Mouse (Mus musculus): Measurements from ENCODE around the gene Pomgnt2. TPM values are rescaled to one million over a fixed set of nuclear protein-coding genes. Genes with fewer than 3 reads are reported as not detected.
"Not testable (repeated sequence)": the region's sequence is repeated elsewhere in the genome, so short reads cannot be mapped to it uniquely, and the experiment has no call there.

The Pomgnt2 gene
- not detected in 2 replicates for total RNA-seq (2017)

DNA sequence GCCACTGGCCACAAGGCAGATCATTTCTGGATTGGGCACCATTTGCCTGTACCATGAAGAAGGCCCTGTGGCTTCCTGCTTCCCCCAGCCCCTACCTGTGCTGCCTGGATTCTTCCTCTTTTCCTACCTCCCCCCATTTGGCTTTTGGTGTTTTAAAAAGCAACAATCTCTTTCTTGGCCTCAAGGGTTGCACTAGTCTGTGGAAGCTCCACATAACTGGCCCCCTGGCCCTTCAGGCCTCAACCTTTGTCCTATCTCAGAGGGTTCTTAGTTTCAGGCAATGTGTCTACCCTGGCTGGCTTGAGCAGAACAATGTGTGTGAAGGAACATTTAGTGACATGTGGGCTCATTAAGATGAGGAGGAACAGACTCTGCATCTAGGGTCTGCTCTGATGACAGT is at the start of gene Pomgnt2:
Gene Pomgnt2 (minus strand): TSS at position 101 of the 400 bp plus-strand sequence.
- no peak for ATAC-seq (ENCODE audit: extremely low read depth, insufficient number of reproducible peaks, low FRiP score, poor library complexity, severe bottlenecking)

DNA sequence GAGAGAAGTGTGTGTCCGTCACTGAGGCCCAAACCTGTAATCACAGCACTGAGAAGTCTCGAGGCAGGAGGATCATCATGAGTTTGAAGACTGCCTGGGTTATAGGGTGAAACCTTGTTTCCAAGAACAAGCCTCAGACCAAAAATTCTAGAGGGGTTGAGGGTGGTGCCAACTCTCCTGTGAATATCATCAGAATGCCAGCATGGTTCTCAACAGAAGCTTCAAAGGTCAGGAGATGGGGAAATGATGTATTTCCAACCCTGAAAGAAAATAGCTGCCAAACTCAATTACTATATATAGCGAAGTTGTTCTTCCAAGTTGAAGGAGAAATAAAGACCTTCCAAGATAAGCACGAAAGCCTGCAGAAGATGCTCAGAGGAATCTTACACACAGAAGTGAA is 42.9 kb upstream of the Pomgnt2 start:
- ATAC-seq (ENCODE audit: extremely low read depth, insufficient number of reproducible peaks, low FRiP score, poor library complexity, severe bottlenecking), result no peak

DNA sequence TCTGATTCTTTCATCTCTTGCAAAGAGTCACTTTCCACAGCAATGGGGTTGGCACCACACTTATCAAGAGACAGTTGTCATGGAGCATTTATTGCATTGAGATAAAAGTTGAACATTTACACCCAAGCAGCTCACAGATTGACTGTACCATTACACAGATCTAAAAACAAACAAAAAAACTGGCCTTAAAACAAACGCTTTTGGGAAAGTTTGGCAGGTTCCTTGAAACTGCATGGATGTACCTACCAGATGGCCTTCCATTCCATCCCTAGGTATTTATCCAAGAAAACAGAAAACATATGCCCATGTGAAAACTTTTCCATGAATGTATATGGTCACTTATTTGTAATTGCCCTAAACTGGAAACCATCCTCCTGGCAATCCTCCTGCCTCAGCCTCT is 41.7 kb upstream of the Pomgnt2 start:
- ATAC-seq (ENCODE audit: extremely low read depth, insufficient number of reproducible peaks, low FRiP score, poor library complexity, severe bottlenecking), result no peak

- no peak for ATAC-seq (ENCODE audit: extremely low read depth, insufficient number of reproducible peaks, low FRiP score, poor library complexity, severe bottlenecking)
Observed at GRCm38 (mm10) chr9:122036496-122037054, 39.7 kb upstream of the Pomgnt2 start.

DNA sequence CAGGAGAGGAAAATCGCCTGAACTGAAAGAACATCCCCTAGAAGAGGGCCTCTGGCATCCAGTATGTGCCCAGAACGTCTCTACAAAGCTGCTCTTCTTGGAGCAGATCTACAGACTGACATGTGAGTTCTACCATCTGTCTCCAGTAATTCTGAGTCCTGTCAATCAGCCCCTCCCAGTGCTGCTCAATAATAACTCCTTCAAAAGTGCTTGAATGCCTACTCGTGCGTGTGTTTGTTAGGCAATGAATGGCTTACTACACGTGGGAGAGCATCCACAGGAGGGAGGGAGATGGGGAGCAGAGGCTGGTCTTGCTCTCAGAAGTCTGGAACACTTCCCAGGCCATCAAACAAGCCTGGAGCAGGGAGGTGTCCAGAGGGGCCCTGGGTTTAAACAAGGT is 38.9 kb upstream of the Pomgnt2 start:
- no peak for ATAC-seq (ENCODE audit: extremely low read depth, insufficient number of reproducible peaks, low FRiP score, poor library complexity, severe bottlenecking)

GRCm38 (mm10) chr9:122034949-122035348 is 38.0 kb upstream of the Pomgnt2 start:
- no peak for ATAC-seq (ENCODE audit: extremely low read depth, insufficient number of reproducible peaks, low FRiP score, poor library complexity, severe bottlenecking)

DNA sequence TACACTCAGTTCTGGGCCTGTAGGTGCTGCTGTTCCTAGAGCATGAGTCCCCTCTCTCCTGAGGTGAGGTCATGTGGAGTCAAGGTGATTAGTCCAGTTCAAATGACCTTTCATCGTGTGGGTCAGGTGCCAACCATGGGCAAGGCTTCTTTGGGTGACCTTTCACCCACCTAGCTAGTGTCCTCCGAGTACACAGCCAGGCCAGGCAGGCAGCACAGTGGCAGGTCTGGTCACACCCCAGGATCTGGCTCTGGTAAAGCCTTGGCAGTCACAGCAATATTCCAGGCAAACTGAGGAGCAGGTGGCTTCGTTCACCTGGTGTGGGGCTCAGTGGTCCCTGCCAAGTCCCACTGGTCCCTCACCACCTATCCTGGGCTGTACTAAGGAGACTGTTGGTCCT is 35.2 kb upstream of the Pomgnt2 start:
- ATAC-seq (ENCODE audit: extremely low read depth, insufficient number of reproducible peaks, low FRiP score, poor library complexity, severe bottlenecking), result no peak

DNA sequence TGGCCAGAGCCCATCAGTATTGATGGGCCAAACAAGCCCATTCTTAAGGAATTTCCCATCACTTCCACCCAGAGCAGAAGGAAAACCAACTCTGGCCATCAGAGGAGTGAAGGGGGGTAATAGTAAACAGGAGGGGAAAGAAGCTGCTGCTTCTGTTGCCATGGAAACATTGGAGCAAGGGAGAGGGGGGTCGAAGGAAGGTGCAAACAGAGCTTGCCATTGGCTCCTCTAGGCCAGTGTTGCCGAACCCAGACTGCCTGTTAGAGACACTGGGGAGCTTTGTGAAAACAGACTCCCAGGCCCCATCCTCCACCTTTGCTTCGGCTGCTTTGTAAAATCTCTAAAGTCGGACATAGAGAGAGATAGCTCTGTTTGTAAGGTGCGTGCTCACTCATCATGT is 33.8 kb upstream of the Pomgnt2 start:
- no peak for ATAC-seq (ENCODE audit: extremely low read depth, insufficient number of reproducible peaks, low FRiP score, poor library complexity, severe bottlenecking)

DNA sequence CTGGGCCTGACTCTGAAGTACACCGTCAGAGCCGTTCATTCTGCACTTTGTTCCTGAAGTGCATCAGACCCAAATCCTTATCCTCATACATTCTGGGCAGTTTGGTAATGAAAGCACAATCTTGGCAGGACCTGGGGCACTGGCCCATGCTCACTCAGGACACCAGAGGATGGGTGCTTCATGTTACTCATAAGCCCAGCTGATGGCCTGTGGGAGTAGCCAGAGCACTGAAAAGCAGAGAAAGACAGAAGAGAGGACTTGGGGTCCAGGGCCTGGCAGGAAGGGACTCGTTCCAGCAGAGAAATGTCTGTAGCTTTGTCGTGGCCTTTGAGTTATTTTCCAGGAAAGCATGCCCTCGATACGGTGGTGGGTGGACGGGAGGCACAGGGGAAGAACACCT is 32.9 kb upstream of the Pomgnt2 start:
- no peak for ATAC-seq (ENCODE audit: extremely low read depth, insufficient number of reproducible peaks, low FRiP score, poor library complexity, severe bottlenecking)

- ATAC-seq (ENCODE audit: extremely low read depth, insufficient number of reproducible peaks, low FRiP score, poor library complexity, severe bottlenecking), result no peak
Observed at GRCm38 (mm10) chr9:122027914-122028745, 31.2 kb upstream of the Pomgnt2 start.

GRCm38 (mm10) chr9:122027081-122027913 is 30.4 kb upstream of the Pomgnt2 start:
- ATAC-seq (ENCODE audit: extremely low read depth, insufficient number of reproducible peaks, low FRiP score, poor library complexity, severe bottlenecking), result no peak

GRCm38 (mm10) chr9:122025855-122026590 is 29.1 kb upstream of the Pomgnt2 start:
- no peak for ATAC-seq (ENCODE audit: extremely low read depth, insufficient number of reproducible peaks, low FRiP score, poor library complexity, severe bottlenecking)

DNA sequence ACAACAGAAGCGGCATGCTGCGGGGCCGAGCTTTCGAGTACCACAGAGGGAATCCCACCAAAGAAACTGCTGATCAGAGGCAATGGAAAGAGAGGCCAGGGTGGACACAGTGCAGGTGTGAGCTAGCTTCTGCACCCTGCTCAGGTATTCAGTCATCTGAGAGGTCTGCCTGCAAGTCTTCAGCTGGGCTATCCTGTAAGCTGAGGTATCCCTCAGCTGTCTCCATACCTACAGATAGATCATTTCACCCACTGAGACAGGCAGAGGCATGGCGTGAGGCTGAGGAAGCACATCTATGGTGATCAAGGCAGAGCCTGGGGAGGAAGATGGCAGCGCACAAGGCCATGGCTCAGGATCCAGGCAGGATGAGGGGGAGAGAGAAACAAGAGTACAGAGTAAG is 27.5 kb upstream of the Pomgnt2 start:
- ATAC-seq (ENCODE audit: extremely low read depth, insufficient number of reproducible peaks, low FRiP score, poor library complexity, severe bottlenecking), result no peak

DNA sequence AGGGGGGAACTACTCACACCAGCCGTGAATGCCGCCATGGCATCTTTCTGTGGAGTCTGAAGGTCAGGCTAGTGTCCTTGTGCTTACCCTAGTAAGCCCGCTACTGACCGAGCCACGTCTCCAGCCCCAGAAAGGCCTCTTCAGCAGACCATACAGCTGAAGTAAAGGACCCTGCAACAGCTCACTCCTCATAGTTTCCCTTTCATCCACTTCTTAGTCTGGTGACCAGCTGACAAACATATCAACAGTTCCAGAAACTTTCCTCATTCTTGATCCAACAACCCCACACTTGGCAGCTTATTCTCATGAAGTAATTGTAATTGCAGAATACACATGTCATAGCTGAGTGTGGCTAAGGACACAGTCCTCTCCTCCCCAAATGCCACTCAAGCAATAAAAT is 27.0 kb upstream of the Pomgnt2 start:
- no peak for ATAC-seq (ENCODE audit: extremely low read depth, insufficient number of reproducible peaks, low FRiP score, poor library complexity, severe bottlenecking)

GRCm38 (mm10) chr9:122022776-122023175 is 25.9 kb upstream of the Pomgnt2 start:
- ATAC-seq (ENCODE audit: extremely low read depth, insufficient number of reproducible peaks, low FRiP score, poor library complexity, severe bottlenecking), result no peak

DNA sequence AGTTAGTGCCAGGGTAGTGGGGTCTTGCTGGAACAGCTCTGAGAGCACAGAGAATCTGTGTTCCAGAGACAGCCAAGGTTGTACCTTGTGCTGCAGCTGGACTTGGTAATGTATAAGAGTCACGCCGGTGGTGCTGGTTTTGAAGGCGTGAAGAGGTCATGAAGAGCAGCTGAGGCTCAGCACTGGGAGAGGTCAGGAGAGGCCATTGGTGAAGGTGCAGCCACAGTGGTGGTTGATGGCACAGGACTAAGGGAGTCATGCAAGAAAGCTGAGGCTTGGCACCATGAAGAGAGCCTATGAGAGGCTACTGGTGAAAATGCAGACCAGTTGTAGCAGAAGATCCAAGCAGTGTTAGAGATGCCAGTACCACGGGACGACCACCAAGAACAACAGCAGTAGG is 24.7 kb upstream of the Pomgnt2 start:
- ATAC-seq (ENCODE audit: extremely low read depth, insufficient number of reproducible peaks, low FRiP score, poor library complexity, severe bottlenecking), result no peak

- not testable (repeated sequence) for ATAC-seq (ENCODE audit: extremely low read depth, insufficient number of reproducible peaks, low FRiP score, poor library complexity, severe bottlenecking)
Observed at GRCm38 (mm10) chr9:122021171-122021570, 24.3 kb upstream of the Pomgnt2 start.

GRCm38 (mm10) chr9:122020321-122020720 is 23.4 kb upstream of the Pomgnt2 start:
- no peak for ATAC-seq (ENCODE audit: extremely low read depth, insufficient number of reproducible peaks, low FRiP score, poor library complexity, severe bottlenecking)

DNA sequence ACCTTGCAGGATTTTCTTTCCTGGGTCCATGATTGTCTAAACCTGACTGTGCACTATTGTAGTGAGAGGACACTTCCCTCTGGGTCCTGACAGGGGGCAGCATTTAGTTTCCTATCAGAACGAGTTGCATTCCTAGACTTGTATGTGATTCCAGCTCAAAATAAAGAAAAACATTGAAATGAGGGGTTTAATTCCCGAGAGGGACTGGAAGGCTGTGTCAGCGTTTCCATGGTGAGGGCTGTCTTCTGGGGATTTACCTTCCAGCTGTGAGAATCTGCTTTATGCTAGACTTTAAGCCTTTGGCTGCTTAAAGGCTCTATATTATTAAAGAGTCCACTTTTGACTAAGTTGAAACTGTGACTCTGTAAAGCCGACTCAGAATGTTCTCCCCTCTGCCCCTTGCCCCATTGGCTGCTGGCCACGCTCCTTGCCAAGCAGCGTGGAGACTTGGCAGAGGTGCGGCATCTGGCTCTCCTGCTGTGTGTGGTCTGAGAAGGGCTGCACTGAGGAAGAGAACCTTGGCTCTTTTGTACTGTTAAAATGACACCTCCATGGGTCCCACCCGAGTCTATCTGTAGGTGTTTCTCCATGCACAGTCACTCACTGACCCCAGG is 22.0 kb upstream of the Pomgnt2 start:
- ATAC-seq (ENCODE audit: extremely low read depth, insufficient number of reproducible peaks, low FRiP score, poor library complexity, severe bottlenecking), result no peak

All from neutrophil, adult 5-6 weeks (primary cell).